Mouse (Mus musculus): Measurements from ENCODE around the gene Ppp4r3a.
"Not testable (repeated sequence)": the region's sequence is repeated elsewhere in the genome, so short reads cannot be mapped to it uniquely, and the experiment has no call there.

Ppp4r3a gene

GRCm38 (mm10) chr12:101028247-101028953 is 55.1 kb downstream of the Ppp4r3a start:
- DNase-seq = no peak

DNA sequence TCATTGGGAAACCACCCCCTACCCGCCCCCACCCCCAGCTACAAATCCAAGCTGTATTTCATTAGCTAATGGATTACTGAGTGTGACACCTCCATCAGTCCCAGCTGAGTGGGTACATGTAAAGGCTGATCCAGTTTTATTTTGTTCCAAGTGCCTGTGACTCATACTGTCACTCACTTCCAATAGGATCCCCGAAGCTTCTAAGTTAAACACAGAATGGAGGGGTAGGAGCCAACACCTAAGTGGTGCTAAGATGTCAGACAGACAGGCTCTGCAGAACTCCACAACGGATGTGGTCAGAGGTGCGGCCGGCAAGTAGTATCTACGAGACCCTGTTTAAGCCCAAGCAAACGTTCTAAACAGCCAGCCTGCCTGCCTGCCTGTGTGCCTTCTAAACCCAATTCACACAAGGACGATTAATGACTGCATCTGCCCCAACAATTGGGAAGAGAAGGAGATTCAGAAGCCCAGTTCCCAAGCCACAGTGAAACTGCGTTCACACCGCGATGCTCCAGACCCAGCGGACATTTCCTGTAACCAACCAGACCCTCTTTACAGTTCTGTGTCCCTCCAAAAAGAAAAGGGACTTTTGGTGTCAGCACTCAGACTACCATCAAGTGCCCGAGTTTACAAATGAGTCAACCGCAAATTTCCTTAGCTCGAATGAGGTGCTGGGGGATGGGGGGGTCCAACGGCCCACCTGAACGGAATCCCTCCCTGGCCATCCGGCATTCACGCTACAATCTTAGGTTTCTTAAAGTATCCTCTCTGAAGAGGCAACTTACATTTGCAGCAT is 55.9 kb downstream of the Ppp4r3a start:
- no peak for DNase-seq

- DNase-seq = no peak
Observed at GRCm38 (mm10) chr12:101026946-101027345, 56.6 kb downstream of the Ppp4r3a start.

GRCm38 (mm10) chr12:101026518-101026917 is 57.0 kb downstream of the Ppp4r3a start:
- DNase-seq = no peak

- no peak for DNase-seq
Observed at GRCm38 (mm10) chr12:101026025-101026424, 57.5 kb downstream of the Ppp4r3a start.

GRCm38 (mm10) chr12:101025379-101025778 is 58.1 kb downstream of the Ppp4r3a start:
- DNase-seq = no peak

GRCm38 (mm10) chr12:101024824-101025223 is 58.7 kb downstream of the Ppp4r3a start:
- no peak for DNase-seq

- DNase-seq = no peak
Observed at GRCm38 (mm10) chr12:101023143-101023542, 60.4 kb downstream of the Ppp4r3a start.

DNA sequence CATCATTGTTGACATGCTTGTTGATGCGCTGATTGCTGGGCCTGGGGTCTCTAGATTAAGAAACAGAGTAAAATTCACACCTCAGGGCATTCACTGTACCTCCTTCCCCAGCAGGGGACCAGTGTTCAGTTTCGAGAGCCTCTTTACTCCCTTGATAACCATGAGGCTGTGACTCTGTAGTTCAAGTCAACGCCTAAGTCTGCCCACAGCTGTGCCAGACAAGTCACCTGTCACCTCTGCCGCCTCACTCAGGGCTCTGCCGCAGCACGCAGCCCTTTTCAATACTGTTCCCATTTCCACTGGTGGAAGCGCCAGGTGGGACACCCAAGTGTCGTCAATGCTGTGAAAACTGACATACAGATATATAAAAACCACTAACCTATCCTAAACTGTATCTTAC is 61.1 kb downstream of the Ppp4r3a start:
- no peak for DNase-seq

- DNase-seq = no peak
Observed at GRCm38 (mm10) chr12:101021484-101022226, 61.8 kb downstream of the Ppp4r3a start.

- DNase-seq = peak; percentile 76
Observed at GRCm38 (mm10) chr12:101020210-101021015, 63.1 kb downstream of the Ppp4r3a start.

- DNase-seq = no peak
Observed at GRCm38 (mm10) chr12:101019443-101019842, 64.1 kb downstream of the Ppp4r3a start.

DNA sequence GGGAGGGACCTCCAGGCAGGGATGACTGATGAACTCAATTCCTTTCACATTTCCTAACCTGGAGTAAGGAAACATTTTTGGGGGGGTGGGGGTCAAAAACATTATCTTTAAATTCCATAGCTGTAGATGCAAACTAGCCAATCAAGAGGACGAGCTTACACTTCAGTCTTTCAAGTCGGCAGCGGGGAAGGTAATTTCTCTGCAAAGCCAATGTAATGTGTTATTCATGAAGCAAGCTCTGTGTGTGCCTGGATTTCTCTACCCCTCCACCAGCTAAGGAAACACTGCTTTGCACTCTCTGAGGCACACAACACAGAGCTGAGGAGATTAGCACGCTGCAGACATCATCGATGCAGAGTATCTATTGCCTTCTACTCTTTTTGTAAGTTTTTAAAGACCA is 64.5 kb downstream of the Ppp4r3a start:
- no peak for DNase-seq

DNA sequence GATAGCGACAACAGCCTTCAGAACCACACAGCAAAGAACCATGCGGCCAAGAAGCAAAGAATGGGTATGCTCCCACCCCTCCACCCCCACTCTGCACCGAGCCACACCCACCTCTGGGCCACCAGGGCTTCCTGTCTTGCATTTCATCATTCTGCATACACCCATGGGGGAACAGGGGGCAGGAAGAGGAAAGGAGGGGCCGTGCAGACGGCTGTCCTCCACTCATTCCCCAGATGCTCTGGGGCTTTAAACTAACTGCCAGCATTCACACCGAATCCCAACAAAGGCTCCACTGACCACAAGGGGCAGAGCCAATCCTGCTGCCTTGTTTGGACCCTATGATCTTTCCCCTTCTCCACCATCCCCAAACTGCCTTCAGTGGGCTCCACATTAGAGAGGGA is 65.5 kb downstream of the Ppp4r3a start:
- DNase-seq = no peak

- DNase-seq = no peak
Observed at GRCm38 (mm10) chr12:101016412-101016928, 67.0 kb downstream of the Ppp4r3a start.

DNA sequence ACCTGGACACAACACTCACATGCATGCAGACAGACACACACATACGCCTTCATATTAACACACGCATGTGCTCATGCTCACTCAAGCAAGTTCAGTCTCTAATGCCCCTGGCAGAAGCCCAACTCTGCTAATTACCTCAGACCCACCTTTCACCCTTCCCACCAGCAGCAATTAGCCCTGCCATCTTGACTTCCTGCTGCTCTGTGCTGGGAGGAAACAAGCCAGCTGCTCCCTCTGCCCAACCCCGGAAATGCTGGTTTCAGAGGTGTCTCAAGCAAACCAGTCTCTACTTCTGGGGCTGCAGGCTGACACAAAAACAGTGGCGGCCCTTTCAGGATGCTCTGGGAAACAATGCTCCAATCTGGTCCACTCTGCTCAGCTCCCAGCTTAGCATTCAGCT is 67.6 kb downstream of the Ppp4r3a start:
- no peak for DNase-seq

DNA sequence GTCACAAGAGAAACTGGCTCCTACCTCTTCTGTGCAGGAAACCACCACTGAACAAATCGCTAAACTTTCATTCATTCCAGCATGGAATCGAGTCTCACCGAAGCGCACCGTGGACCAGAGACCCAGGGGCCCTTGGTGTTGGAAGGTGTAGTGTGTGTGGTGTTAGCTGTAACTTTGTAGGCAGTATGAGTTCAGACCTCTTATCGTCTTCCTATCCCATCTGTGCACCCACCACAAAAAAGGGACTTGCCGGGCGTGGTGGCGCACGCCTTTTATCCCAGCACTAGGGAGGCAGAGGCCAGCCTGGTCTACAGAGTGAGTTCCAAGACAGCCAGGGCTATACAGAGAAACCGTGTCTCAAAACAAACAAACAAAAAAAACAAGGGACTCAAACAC is 68.3 kb downstream of the Ppp4r3a start:
- DNase-seq = no peak

GRCm38 (mm10) chr12:101014549-101015164 is 68.8 kb downstream of the Ppp4r3a start:
- no peak for DNase-seq

DNA sequence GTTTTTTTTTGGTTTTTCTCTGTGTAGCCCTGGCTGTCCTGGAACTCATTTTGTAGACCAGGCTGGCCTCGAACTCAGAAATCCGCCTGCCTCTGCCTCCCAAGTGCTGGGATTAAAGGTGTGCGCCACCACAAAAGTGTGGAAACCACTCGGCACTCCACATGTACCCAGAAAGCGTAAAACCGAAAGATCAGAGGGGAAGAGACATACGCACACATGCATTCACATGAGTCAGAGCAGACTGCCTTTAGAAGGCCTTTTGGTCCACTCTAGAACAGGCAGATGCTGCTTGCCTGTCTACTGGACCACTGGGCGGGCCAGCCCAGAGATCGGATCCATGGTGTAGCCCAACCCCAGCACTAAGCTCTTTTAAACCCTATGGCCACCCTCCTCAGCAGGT is 69.8 kb downstream of the Ppp4r3a start:
- DNase-seq = not testable (repeated sequence)

- DNase-seq = no peak
Observed at GRCm38 (mm10) chr12:101013078-101013665, 70.3 kb downstream of the Ppp4r3a start.
